Mouse (Mus musculus) CH12.LX (cell line): ENCODE data around the gene Apold1.

Experiments
- CHD2 ChIP-seq: IDR thresholded peaks from 2 replicates; pipeline ENCODE4 v1.6.1; 2011; ENCODE audit warnings: low read length, improper control_type of control experiment
- CTCF ChIP-seq, 2 experiments: IDR thresholded peaks in 1 of 2; conservative IDR thresholded peaks in 1 of 2; 2 replicates each; pipeline ENCODE4 v1.5.1; 2011 to 2012; ENCODE audit warnings: low read depth in 2 of 2, low read length in 2 of 2, improper control_type of control experiment in 1 of 2, inconsistent platforms in 1 of 2, mild to moderate bottlenecking in 1 of 2, moderate library complexity in 1 of 2
- EP300 ChIP-seq: IDR thresholded peaks from 2 replicates; pipeline ENCODE4 v1.6.1; 2011; ENCODE audit warnings: low read length, improper control_type of control experiment
- ZKSCAN1 ChIP-seq: IDR thresholded peaks from 2 replicates; pipeline ENCODE4 v1.6.1; 2012; ENCODE audit warnings: low read depth, inconsistent platforms, low read length, improper control_type of control experiment, borderline replicate concordance

DNA sequence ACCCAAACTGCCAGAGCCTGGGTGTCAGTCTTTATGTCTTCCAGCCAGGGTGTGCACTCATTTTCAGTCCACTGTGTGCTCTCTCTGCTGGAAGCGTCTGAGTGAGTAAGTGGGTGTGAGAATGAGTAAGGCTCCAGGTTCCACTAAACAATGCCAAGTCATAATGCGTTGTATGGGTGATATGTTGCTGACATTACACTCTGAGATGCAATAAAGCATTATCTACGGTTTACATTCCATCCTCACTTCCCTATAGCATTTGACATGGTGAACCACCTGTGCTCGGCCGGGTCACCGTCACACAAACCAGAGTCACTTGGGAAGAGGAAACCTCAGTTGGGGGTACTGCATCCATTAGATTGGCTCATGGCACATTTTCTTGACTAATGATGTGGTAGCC lies 9.2 kb downstream of the Apold1 start:
- TF ChIP-seq EP300 (no peak), CHD2 (no peak), ZKSCAN1 (no peak), CTCF (conservative IDR thresholded peaks at IDR 0.05 in 1 of 2, IDR thresholded peaks at IDR 0.05 in 1 of 2; ENCODE audit: low read depth in 2 of 2, low read length in 2 of 2) (no peak)
